Mouse (Mus musculus): ENCODE results near the gene Rgl1.
A peak's percentile ranks its signal among the peaks of the same experiment; 100 is the strongest.

Rgl1 gene

DNA sequence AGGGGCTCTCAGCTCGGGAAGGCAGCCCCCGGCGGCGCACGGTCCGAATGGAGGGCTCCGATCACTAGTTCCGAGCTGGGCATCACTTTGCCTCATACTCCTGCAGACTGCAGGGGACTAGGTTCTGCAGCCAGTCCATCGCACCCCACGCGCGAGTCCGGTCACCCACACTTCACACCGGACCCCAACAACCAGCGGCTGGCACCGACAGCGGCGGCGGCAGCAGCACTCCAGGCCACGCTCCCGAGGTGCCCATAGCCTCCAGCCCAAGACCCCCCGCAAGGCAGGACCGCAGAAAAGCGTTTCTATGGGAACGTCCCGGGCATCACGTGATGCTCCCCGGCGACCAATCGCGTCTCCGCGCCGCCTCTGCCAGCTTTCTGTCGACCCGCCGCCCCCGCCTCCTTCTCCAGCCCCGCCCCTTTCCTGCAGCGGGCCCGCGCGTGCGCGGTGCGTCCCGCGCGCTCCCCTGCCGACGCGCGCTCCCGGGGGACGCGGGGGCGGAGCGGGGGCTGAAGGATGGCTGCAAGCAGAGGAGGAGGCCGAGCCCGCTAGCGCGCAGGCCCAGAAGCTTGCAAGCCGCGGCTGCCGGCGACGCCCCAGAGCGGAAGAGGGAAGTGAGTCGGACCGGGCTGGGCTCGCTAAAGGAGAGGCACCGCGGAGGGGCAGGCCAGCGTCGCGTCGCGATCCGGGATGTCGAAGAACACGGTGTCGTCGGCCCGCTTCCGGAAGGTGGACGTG is at the start of gene Rgl1, which contains the start of gene Arpc5:
Gene Rgl1 (minus strand): TSS at position 320 of the 741 bp plus-strand sequence.
Gene Arpc5 (plus strand): TSS at position 511 of the 741 bp plus-strand sequence.
- peak; percentile 90 to 96 for DNase-seq (ENCODE audit: low spot score in 2 of 2)

DNA sequence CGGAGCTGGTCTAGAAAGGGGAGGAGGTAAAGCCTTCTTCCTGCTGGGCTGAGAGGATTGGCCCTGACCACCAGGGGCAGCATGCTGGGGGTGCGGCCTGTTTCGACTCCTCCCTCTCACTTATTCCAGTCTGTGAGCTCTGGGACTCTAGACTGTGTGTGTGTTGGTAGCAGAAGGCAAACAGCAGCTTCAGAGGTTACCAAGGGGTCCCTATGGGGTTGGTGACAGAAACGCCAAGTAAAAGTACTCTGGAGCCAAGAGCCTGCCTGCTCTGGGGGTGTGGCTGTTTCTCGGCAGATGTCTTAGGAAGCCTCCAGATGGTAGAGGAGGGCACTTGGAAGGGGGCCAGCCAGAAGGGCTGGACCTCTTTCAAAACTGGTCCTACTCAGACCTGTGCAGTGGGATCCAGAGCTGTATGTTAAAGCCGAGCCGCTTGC is 49.1 kb upstream of the Rgl1 start:
- DNase-seq (ENCODE audit: low spot score in 2 of 2): peak in 1 of 2 experiments; percentile 50

- no peak for DNase-seq (ENCODE audit: low spot score in 2 of 2)
Observed at GRCm38 (mm10) chr1:152810533-152811439, 44.6 kb upstream of the Rgl1 start.

DNA sequence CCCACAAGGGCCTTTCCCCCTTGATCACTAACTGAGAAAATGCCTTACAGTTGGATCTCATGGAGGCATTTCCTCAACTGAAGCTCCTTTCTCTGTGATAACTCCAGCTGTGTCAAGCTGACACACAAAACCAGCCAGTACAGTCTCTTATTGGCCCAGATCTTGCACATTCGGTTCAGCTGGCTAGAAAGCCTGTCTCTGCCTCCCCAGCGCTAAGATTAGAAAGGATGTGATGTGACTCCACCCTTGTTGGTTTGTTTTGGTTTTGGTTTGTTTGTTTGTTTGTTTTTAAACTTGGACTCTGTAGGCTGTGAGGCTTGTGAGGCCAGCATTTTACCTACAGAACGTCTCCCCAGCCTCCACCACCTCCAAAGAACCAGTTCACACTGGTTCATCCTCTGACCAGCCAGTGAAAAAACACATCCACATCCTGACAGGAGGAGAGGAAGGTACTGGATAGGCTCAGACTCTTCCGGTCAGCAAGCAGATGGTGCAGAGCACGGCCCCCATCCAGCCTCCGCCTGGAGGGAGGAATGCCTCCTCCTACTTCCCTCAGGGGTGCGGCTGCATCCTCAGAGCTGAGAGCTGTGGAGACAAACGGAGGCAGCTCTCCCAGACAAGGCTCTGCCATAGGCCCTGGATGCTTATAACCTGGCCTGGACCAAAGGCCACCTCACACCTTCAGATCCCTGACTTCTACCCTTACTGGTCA is 43.5 kb upstream of the Rgl1 start:
- no peak for DNase-seq (ENCODE audit: low spot score in 2 of 2)

DNA sequence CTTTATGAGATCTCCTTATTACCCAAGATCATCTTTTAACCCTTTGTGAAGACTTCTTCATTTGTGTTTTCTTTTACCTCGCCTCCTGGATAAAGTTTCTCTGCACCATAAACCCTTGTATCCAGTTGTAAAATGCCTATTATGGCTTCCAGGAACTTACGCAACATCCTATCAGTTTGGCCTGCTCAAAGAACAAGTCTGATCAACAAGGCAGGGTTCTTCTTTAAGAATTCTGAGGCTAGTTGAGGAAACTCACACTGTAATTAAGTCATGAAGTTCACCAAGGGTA is 42.2 kb upstream of the Rgl1 start:
- no peak for DNase-seq (ENCODE audit: low spot score in 2 of 2)

DNA sequence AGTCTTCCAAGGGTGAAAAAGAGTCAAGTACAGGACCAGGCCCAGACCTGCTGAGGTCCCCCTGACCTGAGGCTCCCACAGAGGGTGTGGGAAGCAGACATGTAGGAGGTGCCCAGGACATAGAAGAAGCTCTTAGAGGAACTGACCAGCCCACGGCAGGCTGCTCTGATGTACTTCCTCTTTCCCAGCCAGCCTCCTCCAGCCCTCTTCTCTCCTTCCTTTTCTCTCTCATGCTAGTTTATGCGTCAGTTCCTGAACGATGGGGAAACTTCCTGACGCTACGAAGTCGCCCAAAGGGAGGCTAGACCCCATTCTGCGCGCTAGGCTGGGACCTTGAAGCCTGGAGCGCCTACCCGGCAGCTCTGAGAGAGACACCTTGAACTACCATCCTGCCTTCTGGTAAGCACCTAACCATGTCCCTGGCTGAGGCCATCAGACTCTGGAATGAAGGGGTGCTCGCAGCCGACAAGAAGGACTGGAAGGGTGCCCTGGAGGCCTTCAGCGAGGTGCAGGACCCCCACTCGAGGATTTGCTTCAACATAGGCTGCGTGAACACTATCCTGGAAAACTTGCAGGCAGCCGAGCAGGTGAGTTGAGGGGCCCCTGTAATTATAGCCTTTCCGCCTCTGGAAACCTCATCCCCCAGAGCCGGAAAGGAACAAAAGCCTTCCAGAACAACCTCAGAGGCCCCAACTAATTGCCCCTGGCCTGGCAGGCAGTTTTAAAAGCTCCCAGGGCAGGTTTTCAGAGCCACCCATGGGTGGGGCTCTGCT is 41.7 kb upstream of the Rgl1 start:
- peak; percentile 22 to 39 for DNase-seq (ENCODE audit: low spot score in 2 of 2)

DNA sequence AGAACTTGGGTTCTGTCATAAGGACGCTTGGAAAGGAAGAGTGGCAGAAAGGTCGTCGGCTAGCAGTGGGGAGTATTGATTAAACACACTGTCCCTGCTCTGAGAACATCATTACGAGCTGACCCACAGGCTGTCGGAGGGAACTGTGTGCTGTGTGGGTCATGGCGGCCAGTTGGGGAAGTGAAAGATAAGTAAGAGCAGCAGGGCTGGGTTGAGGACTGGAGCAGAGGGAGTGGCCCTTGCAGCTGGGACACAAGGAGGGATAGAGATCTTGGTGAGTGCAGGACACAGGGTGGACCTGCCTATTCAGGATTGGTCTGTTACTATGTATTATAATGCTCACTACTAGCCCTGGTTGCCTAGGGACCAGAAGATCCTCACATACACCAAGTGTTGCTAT is 38.8 kb upstream of the Rgl1 start:
- no peak for DNase-seq (ENCODE audit: low spot score in 2 of 2)

DNA sequence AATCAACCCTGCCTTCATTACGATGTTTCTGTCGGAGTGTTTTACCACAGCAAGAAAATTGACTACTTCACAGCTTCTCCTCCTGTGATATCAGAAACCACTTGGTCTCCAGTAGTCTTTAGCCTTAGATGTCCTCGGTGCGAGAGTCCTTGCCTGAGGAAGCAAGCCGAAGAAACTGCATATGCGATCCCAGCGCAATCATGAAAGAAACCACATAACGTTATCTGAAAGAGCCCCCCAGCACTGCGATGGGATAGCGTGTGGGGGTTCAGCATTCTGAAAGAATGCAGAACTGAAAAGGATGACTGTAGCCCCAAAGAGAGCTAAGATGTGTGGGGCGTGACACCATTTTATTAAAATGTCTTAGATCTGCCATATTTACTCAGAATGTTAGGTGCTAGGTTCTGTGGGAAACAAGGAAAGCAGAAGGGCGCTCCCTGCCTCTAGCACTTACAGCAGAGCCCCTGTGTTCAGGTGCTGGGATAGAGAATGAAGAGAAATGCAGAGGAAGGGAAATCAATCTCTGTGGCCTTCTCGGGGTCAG is 34.6 kb upstream of the Rgl1 start:
- no peak for DNase-seq (ENCODE audit: low spot score in 2 of 2)

GRCm38 (mm10) chr1:152799897-152800296 is 33.7 kb upstream of the Rgl1 start, which contains the start of gene Ncf2:
TSS of gene Ncf2 (plus strand) at chr1:152800194.
- no peak for DNase-seq (ENCODE audit: low spot score in 2 of 2)

DNA sequence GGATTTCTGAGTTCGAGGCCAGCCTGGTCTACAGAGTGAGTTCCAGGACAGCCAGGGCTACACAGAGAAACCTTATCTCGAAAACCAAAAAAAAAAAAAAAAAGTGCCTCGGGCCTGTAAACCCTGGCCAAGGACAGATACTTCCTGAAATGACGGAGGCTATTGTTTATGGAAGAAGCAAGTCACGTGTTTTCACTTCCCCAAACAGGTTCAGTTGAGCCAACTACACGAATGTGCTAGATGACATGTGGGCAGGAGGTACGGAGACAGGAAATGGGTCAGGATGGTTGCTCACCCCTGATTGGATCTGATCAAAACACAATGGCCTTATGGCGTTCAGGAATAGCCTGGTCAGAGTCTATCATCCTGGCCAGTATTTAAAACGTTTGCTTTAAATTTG is 32.0 kb upstream of the Rgl1 start:
- no peak for DNase-seq (ENCODE audit: low spot score in 2 of 2)

DNA sequence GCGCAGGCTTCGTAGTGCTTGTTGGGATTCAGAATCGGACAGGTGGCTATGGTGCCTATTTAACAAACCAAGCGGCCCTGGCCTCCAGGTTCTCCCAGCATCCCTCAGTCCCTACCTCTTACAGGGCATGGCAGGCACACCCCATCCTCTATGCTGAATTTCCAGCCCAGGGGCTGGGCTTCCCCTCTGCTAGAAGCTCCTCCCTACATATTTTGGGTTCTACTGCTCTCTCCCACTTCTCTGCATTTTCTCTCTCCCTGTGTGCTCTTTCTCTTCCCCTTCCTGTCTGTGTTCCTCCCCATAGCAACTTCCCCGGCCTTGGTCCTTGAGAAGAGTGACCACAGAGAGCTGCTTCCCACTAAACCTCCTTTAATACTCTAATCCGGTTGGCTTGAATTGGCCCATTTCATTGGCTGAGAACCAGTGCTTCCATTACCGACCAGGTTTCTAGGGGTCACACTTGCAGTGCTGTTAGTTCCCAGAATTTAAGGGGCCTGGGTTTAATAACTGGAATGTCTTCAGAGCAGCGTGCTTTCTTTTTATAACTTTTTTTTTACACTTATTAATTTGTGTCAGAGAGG is 30.6 kb upstream of the Rgl1 start:
- DNase-seq (ENCODE audit: low spot score in 2 of 2): no peak

DNA sequence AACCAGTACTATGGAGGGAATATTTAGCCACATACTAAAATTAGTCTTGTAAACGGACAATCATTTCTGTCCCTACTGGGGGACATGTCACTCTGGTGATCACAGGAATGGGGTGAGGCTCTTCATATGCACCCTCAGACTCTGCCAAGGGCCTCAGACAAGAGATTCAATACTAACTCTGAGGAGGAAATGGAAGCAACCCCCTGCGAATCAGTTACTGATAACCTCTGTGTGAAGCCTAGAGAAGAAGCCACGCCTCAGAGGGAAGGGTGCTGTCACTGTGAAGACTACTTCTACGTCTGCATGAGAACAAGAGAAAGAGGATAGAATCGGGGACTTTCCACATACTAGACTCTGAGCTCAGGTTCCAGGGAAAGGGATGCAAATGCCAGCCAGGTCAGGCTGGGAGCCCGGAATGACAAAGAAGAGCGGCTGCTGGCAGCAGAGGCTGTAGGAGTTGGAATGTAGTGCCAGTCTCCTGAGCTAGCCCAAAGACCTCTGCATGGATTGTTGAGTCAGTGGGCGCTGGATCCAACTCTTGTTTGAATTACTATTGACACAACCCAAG is 29.6 kb upstream of the Rgl1 start:
- no peak for DNase-seq (ENCODE audit: low spot score in 2 of 2)

DNA sequence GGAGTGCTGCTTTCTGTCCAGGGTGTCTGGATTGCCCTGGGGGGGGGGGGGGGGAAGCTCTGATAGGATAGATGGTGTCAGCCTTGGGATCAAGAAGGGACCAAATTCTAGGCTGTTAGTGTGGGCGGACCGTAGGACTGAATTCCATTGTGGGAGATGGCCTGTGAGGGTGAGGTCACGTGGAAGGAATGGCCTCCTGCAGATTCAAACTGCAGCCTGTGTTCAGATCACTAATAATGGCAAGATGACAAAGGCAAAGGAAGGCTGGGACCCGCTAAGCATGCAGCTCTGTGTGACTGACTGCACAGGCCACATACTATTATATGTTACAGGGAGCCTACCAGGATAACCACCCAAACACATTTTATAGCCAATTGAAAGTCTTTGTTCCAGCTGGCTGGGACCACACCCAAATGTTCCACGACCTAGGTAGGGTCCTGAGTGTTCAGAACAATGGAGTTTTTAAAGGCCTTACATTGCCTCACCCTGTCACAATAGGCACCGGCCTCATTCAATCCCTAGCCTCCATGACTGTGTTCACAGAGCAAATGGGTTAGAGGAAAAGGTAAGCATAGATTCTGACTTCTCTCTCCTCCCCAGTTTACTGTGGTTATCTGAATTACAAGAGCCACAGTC is 27.5 kb upstream of the Rgl1 start:
- DNase-seq (ENCODE audit: low spot score in 2 of 2): no peak

DNA sequence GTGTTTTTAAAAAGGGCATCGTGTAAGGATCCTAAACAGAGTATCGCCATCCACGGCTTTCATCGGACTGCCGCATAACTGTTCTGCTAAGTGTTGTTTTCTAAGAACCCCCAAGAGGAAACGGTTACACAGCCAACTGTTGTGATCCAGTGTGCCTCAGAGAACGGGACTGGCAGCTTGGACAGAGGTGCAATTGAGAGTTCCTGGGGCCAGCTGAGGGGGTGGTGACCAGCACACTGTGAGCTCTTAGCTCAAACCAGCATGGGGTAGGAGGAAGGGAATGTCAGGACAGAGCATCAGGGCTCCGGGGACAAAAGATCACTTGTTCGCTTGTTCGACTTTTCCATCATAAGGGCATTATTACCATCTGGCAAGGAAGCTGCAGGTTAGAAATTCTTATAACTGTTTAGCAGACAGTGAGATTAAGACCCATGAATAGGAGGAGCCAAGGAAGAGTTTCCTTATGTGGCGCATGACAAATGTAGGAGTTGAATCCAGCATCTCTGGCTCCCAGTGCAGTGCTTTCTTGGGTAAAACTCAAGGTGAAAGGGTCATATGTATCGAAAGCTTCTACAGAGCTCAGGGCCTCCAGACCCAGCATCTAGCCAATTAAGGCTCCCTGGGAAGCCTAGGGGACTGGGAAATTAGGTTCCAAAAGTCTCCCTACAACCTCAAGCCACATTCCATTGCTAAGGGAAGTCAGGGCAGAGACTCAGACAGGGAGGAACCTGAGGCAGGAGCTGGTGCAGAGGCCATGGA is 26.8 kb upstream of the Rgl1 start:
- DNase-seq (ENCODE audit: low spot score in 2 of 2): no peak

GRCm38 (mm10) chr1:152791269-152791668 is 25.1 kb upstream of the Rgl1 start:
- DNase-seq (ENCODE audit: low spot score in 2 of 2): no peak

GRCm38 (mm10) chr1:152790821-152791220 is 24.7 kb upstream of the Rgl1 start:
- no peak for DNase-seq (ENCODE audit: low spot score in 2 of 2)

- DNase-seq (ENCODE audit: low spot score in 2 of 2): peak in 1 of 2 experiments; percentile 66
Observed at GRCm38 (mm10) chr1:152790254-152790653, 24.1 kb upstream of the Rgl1 start.

DNA sequence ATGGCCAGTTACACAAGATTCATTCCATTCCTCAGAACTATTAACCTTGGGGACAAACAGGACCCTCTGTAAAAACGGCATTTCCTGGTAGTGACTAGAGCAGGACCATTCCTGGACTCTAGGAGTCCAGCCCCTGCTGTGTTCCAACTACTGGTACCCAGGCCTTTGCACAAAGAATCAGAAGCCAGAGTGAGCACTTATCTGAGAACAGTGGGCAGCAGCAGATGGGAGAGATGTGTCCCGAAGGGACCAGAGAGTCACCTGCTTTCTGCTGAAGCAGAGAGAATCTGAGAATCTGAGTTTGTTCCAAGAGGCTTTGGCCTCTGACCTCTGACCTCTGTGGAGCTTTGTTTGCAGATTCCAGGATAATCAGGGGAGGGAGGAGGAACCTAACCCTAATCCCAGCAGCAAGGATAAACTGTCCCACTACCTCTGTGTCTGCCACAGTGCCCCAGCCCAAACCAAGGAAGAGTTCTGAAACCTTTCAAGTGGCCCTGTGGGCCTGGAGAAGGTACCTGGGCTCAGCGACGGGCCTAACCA is 22.0 kb upstream of the Rgl1 start:
- DNase-seq (ENCODE audit: low spot score in 2 of 2): no peak

DNA sequence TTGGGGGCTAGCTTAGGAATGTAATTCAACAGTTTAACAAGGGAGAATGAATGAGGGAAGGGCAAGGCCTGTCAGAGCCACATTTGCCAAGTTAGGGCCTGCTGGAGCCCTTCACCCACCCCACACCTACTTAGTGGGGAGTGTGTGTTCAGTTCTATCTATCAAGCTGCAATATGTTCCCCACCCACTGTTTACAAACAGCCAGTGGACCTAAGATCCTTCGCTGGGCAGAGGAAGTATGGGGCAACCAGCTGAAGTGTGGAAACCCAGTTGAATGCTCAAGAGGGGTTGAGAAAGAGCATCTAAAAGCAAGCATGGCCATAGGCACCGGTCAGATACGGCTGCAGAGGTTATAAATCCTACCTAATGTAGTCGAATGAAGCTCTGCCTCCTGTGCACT is 20.8 kb upstream of the Rgl1 start:
- no peak for DNase-seq (ENCODE audit: low spot score in 2 of 2)

All from spleen, postnatal 10 days (tissue).